Mouse (Mus musculus): ENCODE data around the gene Adamtsl5. TPM values are rescaled to one million over a fixed set of nuclear protein-coding genes. Genes with fewer than 3 reads are reported as not detected.

Gene Adamtsl5
- total and polyA plus RNA-seq, 3 experiments = 71.9 to 85.2 (median 84.5) TPM

DNA sequence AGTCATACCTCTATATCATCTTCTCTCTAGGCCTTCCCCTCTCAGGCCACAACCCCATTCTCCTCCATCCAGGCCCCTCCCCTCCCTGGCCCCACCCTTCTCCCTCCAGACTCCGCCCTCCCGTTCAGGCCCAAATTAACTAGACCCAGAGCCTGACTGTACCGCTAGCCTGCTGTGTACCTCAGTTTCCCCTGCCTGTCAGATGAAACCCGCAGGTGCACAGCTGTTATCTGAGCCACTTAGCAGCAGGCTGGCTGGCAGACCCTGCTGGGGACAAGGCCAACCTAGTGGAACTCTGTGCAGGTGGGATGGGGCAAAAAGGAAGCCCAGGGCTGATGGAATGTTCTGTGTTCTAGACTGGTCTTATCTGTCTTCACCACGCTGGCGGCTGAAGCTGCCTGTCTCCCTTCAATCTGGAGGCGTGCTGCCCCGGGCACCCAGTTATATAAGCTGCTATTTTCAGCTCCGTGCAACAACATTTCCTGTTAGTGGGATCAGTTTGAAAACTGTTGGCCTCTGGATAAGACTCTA, 4.0 kb downstream of the Adamtsl5 start:
- H3K4me1 ChIP-seq (ENCODE audit: control insufficient read depth, insufficient read depth, low read length) = peaks cover 15% of the 10 kb centered on the region
- intact Hi-C loops (cut with DNase I) = no loop called here

DNA sequence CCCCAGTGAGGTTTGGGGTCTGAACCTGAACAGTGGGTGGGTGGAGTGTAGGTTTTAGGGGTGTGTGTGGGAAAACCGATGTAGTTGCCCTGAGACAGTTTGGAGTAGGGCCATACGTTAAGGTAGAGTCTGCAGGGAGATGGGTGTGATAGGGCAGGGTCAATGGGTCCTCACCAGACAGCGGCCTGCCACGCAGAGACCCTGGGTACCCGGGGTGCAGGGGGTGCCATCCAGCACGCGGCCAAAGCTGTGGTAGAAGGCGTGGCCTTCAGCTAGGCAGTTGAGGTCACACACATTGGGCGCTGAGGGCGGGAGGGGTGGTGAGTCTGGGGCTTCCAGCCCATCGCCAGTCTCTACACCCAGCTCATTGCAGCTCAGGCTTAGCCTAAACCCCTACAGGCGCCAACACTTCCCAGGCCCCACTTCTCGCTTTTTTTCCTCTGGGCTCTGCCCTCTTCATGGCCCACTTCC, 4.8 kb downstream of the Adamtsl5 start:
- Histone ChIP-seq H3K36me3 (ENCODE audit: control insufficient read depth, insufficient read depth, low read length) (peaks cover 3% of the 10 kb centered on the region; the same call in 1 of the 2 replicates), H3K27me3 (ENCODE audit: control insufficient read depth, insufficient read depth, low read length) (peaks cover 6% of the 10 kb centered on the region; the same call in 1 of the 2 replicates), H3K27ac (peak overlapping the region; percentile 77), H3K79me2 (replicated peaks; ENCODE audit: control insufficient read depth, insufficient read depth, low read length) (no peaks in the 10 kb centered on the region), H3K4me1 (ENCODE audit: control insufficient read depth, insufficient read depth, low read length) (peaks cover 15% of the 10 kb centered on the region), H3K4me3 (no peak overlapping the region), H3K9ac (ENCODE audit: low read depth, low read length) (no peak overlapping the region)
- intact Hi-C loops (cut with DNase I) = no loop called here
- no peak for DNase-seq
- TF ChIP-seq POLR2A (IDR thresholded peaks at IDR 0.05; ENCODE audit: insufficient read depth, low read depth, low read length) (no peak), CTCF (IDR thresholded peaks at IDR 0.05) (no peak), EP300 (IDR thresholded peaks at IDR 0.05; ENCODE audit: insufficient read depth, low read depth, low read length) (no peak)
- 56% methylated on average over 13 of the region's 13 CpGs for WGBS

More for the DNA sequence above, 4.0 kb downstream of the Adamtsl5 start:
- TF ChIP-seq POLR2A (IDR thresholded peaks at IDR 0.05; ENCODE audit: insufficient read depth, low read depth, low read length) (0 out of 2 replicates have a peak, but pooled peaks have one; percentile 33), CTCF (IDR thresholded peaks at IDR 0.05) (no peak)
- peaks cover 3% of the 10 kb centered on the region; the same call in 1 of the 2 replicates for H3K36me3 ChIP-seq (ENCODE audit: control insufficient read depth, insufficient read depth, low read length)
- 0 out of 2 replicates have a peak overlapping the region, but pooled peaks have one; percentile 20 for H3K9ac ChIP-seq (ENCODE audit: low read depth, low read length)
- no peaks in the 10 kb centered on the region for H3K79me2 ChIP-seq (replicated peaks; ENCODE audit: control insufficient read depth, insufficient read depth, low read length)
- peak overlapping the region; percentile 77 for H3K27ac ChIP-seq
- 18% methylated on average over 9 of the region's 9 CpGs for WGBS
- H3K27me3 ChIP-seq (ENCODE audit: control insufficient read depth, insufficient read depth, low read length) = peaks cover 6% of the 10 kb centered on the region; the same call in 1 of the 2 replicates
- H3K4me3 ChIP-seq = no peak overlapping the region
- peak; percentile 53 to 71 for DNase-seq

DNA sequence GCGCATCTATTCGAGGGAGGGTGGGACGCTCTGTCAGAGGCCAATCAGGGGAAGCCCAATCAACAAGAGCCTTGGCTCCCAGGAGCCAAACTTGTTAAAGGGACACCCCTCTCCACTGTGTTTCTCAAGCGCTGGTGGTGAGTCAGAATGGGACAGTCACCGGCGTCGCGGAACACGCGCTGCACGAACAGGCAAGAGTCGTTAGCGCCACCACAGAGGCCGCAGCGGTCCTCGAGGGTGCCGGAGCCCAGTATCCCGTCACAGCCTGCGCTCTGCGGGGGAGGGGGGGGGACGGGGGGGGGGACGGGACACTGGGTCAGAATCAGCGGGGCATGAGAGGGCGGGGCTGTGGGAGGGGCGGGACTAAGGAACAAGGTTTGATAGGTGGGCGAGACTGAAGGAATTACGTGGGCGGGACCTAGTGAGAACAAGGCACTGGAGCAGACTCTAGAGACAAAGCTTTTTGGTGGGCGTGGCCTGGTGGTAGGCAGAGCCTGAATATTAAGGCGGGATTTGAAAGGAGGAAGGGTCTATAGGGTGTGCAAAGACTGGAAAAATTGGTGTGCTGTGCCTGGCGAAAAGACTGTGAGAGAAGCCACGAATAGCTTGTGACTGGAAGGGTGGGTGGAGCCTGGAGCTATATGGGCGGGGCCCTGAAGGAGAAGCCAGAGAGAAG, 5.3 kb downstream of the Adamtsl5 start:
- no peak for TF ChIP-seq POLR2A (IDR thresholded peaks at IDR 0.05; ENCODE audit: insufficient read depth, low read depth, low read length)
- no peak for TF ChIP-seq CTCF (IDR thresholded peaks at IDR 0.05)
- no peak for TF ChIP-seq EP300 (IDR thresholded peaks at IDR 0.05; ENCODE audit: insufficient read depth, low read depth, low read length)
- Histone ChIP-seq H3K27ac (peak overlapping the region; percentile 77; the same call in 1 of the 2 replicates), H3K36me3 (ENCODE audit: control insufficient read depth, insufficient read depth, low read length) (peaks cover 3% of the 10 kb centered on the region; the same call in 1 of the 2 replicates), H3K27me3 (ENCODE audit: control insufficient read depth, insufficient read depth, low read length) (peaks cover 6% of the 10 kb centered on the region; the same call in 1 of the 2 replicates), H3K4me3 (no peak overlapping the region), H3K79me2 (replicated peaks; ENCODE audit: control insufficient read depth, insufficient read depth, low read length) (no peaks in the 10 kb centered on the region), H3K9ac (ENCODE audit: low read depth, low read length) (no peak overlapping the region), H3K4me1 (ENCODE audit: control insufficient read depth, insufficient read depth, low read length) (peaks cover 15% of the 10 kb centered on the region)
- 5% methylated on average over 33 of the region's 33 CpGs for WGBS
- intact Hi-C loops (cut with DNase I) = no loop called here
- DNase-seq = peak in 1 of 2 experiments; percentile 46

GRCm38 (mm10) chr10:80342305-80342748, 5.9 kb downstream of the Adamtsl5 start:
- Histone ChIP-seq H3K27me3 (ENCODE audit: control insufficient read depth, insufficient read depth, low read length) (peaks cover 6% of the 10 kb centered on the region; the same call in 1 of the 2 replicates), H3K4me3 (no peak overlapping the region), H3K9ac (ENCODE audit: low read depth, low read length) (0 out of 2 replicates have a peak overlapping the region, but pooled peaks have one; percentile 22), H3K36me3 (ENCODE audit: control insufficient read depth, insufficient read depth, low read length) (peaks cover 3% of the 10 kb centered on the region; the same call in 1 of the 2 replicates), H3K79me2 (replicated peaks; ENCODE audit: control insufficient read depth, insufficient read depth, low read length) (no peaks in the 10 kb centered on the region), H3K4me1 (ENCODE audit: control insufficient read depth, insufficient read depth, low read length) (peaks cover 15% of the 10 kb centered on the region), H3K27ac (no peak overlapping the region)
- 28% methylated on average over 26 of the region's 26 CpGs for WGBS
- no peak for DNase-seq
- TF ChIP-seq EP300 (IDR thresholded peaks at IDR 0.05; ENCODE audit: insufficient read depth, low read depth, low read length) = no peak
- no peak for TF ChIP-seq CTCF (IDR thresholded peaks at IDR 0.05)
- no peak for TF ChIP-seq POLR2A (IDR thresholded peaks at IDR 0.05; ENCODE audit: insufficient read depth, low read depth, low read length)
- intact Hi-C loops (cut with DNase I) = no loop called here

DNA sequence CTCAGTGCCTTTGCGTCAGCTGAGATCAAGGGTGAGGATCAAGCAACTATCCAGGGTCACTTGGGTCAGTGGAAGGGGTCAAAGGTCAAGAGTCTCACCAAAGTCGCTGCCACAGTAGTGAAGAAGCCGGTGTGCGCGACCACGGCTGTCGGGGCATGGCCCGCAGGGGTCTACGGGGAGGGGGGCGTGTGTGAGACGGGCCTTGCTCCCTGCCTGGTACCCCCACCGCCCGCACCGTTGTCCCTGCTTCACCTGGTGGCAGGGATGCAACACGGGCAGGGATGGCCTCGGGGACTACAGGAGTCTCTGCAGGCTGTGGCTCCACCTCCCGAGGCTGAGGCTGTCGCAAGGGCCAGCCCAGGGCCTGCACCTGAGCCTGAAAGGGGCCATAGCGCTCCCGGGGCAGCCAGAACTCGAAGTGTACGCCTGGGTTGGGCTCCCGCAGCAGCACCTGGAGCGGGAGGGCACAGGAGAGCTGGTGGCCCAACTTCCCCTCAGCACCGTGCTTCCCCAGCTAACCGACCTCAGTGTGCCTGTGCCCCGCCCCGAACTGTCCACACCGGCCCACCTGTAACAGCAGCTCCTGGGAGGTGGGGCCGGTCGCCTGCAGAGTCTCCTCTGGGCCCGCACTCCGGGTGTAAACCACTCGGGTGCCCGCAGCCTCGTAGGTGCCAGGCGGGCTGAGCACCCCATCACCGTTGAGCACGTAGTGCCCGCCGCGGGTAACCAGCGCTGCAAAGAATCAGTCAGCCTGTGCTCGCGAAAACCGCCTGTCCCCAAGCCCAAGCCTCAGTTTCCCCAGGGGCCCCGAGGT, 6.5 kb downstream of the Adamtsl5 start:
- 39% methylated on average over 47 of the region's 47 CpGs for WGBS
- no peak for DNase-seq
- intact Hi-C loops (cut with DNase I) = no loop called here
- Histone ChIP-seq H3K4me1 (ENCODE audit: control insufficient read depth, insufficient read depth, low read length) (peaks cover 15% of the 10 kb centered on the region), H3K79me2 (replicated peaks; ENCODE audit: control insufficient read depth, insufficient read depth, low read length) (no peaks in the 10 kb centered on the region), H3K9ac (ENCODE audit: low read depth, low read length) (no peak overlapping the region), H3K27ac (no peak overlapping the region), H3K4me3 (no peak overlapping the region), H3K27me3 (ENCODE audit: control insufficient read depth, insufficient read depth, low read length) (peaks cover 6% of the 10 kb centered on the region; the same call in 1 of the 2 replicates), H3K36me3 (ENCODE audit: control insufficient read depth, insufficient read depth, low read length) (peaks cover 3% of the 10 kb centered on the region; the same call in 1 of the 2 replicates)
- TF ChIP-seq POLR2A (IDR thresholded peaks at IDR 0.05; ENCODE audit: insufficient read depth, low read depth, low read length) (no peak), EP300 (IDR thresholded peaks at IDR 0.05; ENCODE audit: insufficient read depth, low read depth, low read length) (no peak), CTCF (IDR thresholded peaks at IDR 0.05) (no peak)
